Mouse (Mus musculus) bone marrow macrophage, adult 2 months (primary cell): Measurements from ENCODE around the gene Amer2. TPM values are rescaled to one million over a fixed set of nuclear protein-coding genes. Genes with fewer than 3 reads are reported as not detected.

ENCODE experiments used
- H3K27ac ChIP-seq: 2 replicates; pipeline ENCODE4 v1.5.1; 2012; ENCODE audit warnings: low read depth, low read length; ENCODE audit not compliant: insufficient read depth
- H3K4me1 ChIP-seq: 2 replicates; pipeline ENCODE4 v1.6.1; 2012; ENCODE audit warnings: low read length; ENCODE audit not compliant: control insufficient read depth, insufficient read depth
- H3K4me3 ChIP-seq: 2 replicates; pipeline ENCODE4 v1.5.1; 2012; ENCODE audit warnings: mild to moderate bottlenecking, low read length, moderate library complexity; ENCODE audit not compliant: insufficient read depth
- CTCF ChIP-seq: IDR thresholded peaks from 2 replicates; pipeline ENCODE4 v1.5.1; 2012; ENCODE audit warnings: low read depth, mild to moderate bottlenecking, low read length, moderate library complexity
- POLR2A ChIP-seq: IDR thresholded peaks from 2 replicates; pipeline ENCODE4 v1.6.1; 2012; ENCODE audit warnings: mild to moderate bottlenecking, low read depth, low read length, borderline replicate concordance
- polyA plus RNA-seq: library from polyadenylated mRNA; stranded (reverse); fragments of >200 nt; gene quantifications from 2 replicates; pipeline ENCODE4 v1.2.4, GENCODE M21; 2012; ENCODE audit not compliant: missing spikeins, insufficient read depth, insufficient read length

Gene Amer2
- polyA plus RNA-seq, 1 experiment: 0.15 TPM

GRCm38 (mm10) chr14:60411229-60411628 is 38.2 kb downstream of the Amer2 start:
- TF ChIP-seq POLR2A (no peak), CTCF (no peak)
- Histone ChIP-seq H3K27ac (no peak overlapping the region), H3K4me3 (no peak overlapping the region), H3K4me1 (peaks cover 8% of the 10 kb centered on the region; the same call in 1 of the 2 replicates)

GRCm38 (mm10) chr14:60414691-60415090 is 41.6 kb downstream of the Amer2 start:
- H3K27ac ChIP-seq: no peak overlapping the region
- H3K4me1 ChIP-seq: 0 out of 2 replicates have a peak, but pooled peaks cover 2% of the 10 kb centered on the region
- TF ChIP-seq CTCF (no peak), POLR2A (no peak)
- H3K4me3 ChIP-seq: no peak overlapping the region

- H3K4me3 ChIP-seq: no peak overlapping the region
- no peak overlapping the region for H3K27ac ChIP-seq
- TF ChIP-seq POLR2A: no peak
- TF ChIP-seq CTCF: no peak
- 0 out of 2 replicates have a peak, but pooled peaks cover 2% of the 10 kb centered on the region for H3K4me1 ChIP-seq
These were observed 44.9 kb downstream of the Amer2 start for GRCm38 (mm10) chr14:60417924-60418323.

- H3K4me3 ChIP-seq: no peak overlapping the region
- H3K4me1 ChIP-seq: peaks cover 4% of the 10 kb centered on the region
- no peak for TF ChIP-seq CTCF
- TF ChIP-seq POLR2A: no peak
- no peak overlapping the region for H3K27ac ChIP-seq
These were observed 49.9 kb downstream of the Amer2 start for GRCm38 (mm10) chr14:60422920-60423319.

- no peak for TF ChIP-seq CTCF
- TF ChIP-seq POLR2A: no peak
- H3K4me3 ChIP-seq: no peak overlapping the region
- H3K27ac ChIP-seq: no peak overlapping the region
- peaks cover 8% of the 10 kb centered on the region for H3K4me1 ChIP-seq
These were observed 51.1 kb downstream of the Amer2 start for GRCm38 (mm10) chr14:60424174-60424573.

GRCm38 (mm10) chr14:60425553-60425952 is 52.5 kb downstream of the Amer2 start:
- H3K4me1 ChIP-seq: peaks cover 8% of the 10 kb centered on the region
- H3K27ac ChIP-seq: no peak overlapping the region
- no peak overlapping the region for H3K4me3 ChIP-seq
- TF ChIP-seq POLR2A (no peak), CTCF (no peak)

GRCm38 (mm10) chr14:60427896-60428295 is 54.8 kb downstream of the Amer2 start:
- Histone ChIP-seq H3K4me3 (no peak overlapping the region), H3K27ac (no peak overlapping the region), H3K4me1 (peaks cover 24% of the 10 kb centered on the region)
- no peak for TF ChIP-seq POLR2A
- no peak for TF ChIP-seq CTCF

- no peak overlapping the region for H3K4me3 ChIP-seq
- TF ChIP-seq CTCF: no peak
- TF ChIP-seq POLR2A: no peak
- H3K4me1 ChIP-seq: peaks cover 24% of the 10 kb centered on the region
- no peak overlapping the region for H3K27ac ChIP-seq
These were observed 56.5 kb downstream of the Amer2 start for GRCm38 (mm10) chr14:60429513-60429912.

- Histone ChIP-seq H3K4me3 (no peak overlapping the region), H3K4me1 (peaks cover 20% of the 10 kb centered on the region), H3K27ac (no peak overlapping the region)
- TF ChIP-seq CTCF (no peak), POLR2A (no peak)
These were observed 58.5 kb downstream of the Amer2 start for GRCm38 (mm10) chr14:60431515-60431914.

GRCm38 (mm10) chr14:60432136-60432535 is 59.1 kb downstream of the Amer2 start:
- Histone ChIP-seq H3K4me3 (no peak overlapping the region), H3K4me1 (peaks cover 20% of the 10 kb centered on the region), H3K27ac (no peak overlapping the region)
- TF ChIP-seq POLR2A: no peak
- TF ChIP-seq CTCF: no peak

GRCm38 (mm10) chr14:60435515-60435914 is 62.5 kb downstream of the Amer2 start:
- Histone ChIP-seq H3K27ac (no peak overlapping the region), H3K4me1 (peaks cover 16% of the 10 kb centered on the region), H3K4me3 (no peak overlapping the region)
- no peak for TF ChIP-seq POLR2A
- TF ChIP-seq CTCF: no peak
